Mouse (Mus musculus): ENCODE measurements around the gene Gm17555. TPM values are rescaled to one million over a fixed set of nuclear protein-coding genes. Genes with fewer than 3 reads are reported as not detected.

Gene Gm17555
- total RNA-seq, 2 experiments from 2014 or later, result not detected

GRCm38 (mm10) chr2:126236905-126237304, 22.0 kb downstream of the Gm17555 start:
- no peak for DNase-seq (ENCODE audit: extremely low spot score in 1 of 2, low spot score in 2 of 2)
- Histone ChIP-seq H3K4me3 (no peak overlapping the region), H3K27ac (no peak overlapping the region)
- intact Hi-C loops (cut with DNase I), result no loop called here
- TF ChIP-seq CTCF (IDR thresholded peaks at IDR 0.05), result no peak

GRCm38 (mm10) chr2:126245446-126245845, 30.5 kb downstream of the Gm17555 start:
- Histone ChIP-seq H3K4me3 (no peak overlapping the region), H3K27ac (no peak overlapping the region)
- peak; percentile 62 for TF ChIP-seq CTCF (IDR thresholded peaks at IDR 0.05)
- intact Hi-C loops (cut with DNase I), result loop anchor here (5.0 kb wide), 2 partner anchors 238 to 353 kb away; no protein-coding TSS in a partner anchor
- peak; percentile 16 to 21 for DNase-seq (ENCODE audit: extremely low spot score in 1 of 2, low spot score in 2 of 2)

GRCm38 (mm10) chr2:126248536-126248935, 33.6 kb downstream of the Gm17555 start:
- Histone ChIP-seq H3K4me3 (no peak overlapping the region), H3K27ac (no peak overlapping the region)
- intact Hi-C loops (cut with DNase I), result loop anchor here (5.0 kb wide), 2 partner anchors 241 to 356 kb away; no protein-coding TSS in a partner anchor
- no peak for DNase-seq (ENCODE audit: extremely low spot score in 1 of 2, low spot score in 2 of 2)
- TF ChIP-seq CTCF (IDR thresholded peaks at IDR 0.05), result no peak

- intact Hi-C loops (cut with DNase I), result no loop called here
Measured at GRCm38 (mm10) chr2:126252211-126252610, 37.3 kb downstream of the Gm17555 start.

More at GRCm38 (mm10) chr2:126252211-126252610, 37.3 kb downstream of the Gm17555 start:
- Histone ChIP-seq H3K27ac (no peak overlapping the region), H3K4me3 (no peak overlapping the region)
- no peak for TF ChIP-seq CTCF (IDR thresholded peaks at IDR 0.05)
- no peak for DNase-seq (ENCODE audit: extremely low spot score in 1 of 2, low spot score in 2 of 2)

Other genes with a start within 250 kb of the Gm17555 start
- under 1 TPM; 0.25 to 0.70 TPM for gene Fgf7, start 180.4 kb upstream of the Gm17555 start, total RNA-seq (2021)
- gene Fam227b, start 63.1 kb upstream of the Gm17555 start, total RNA-seq (2021), result not detected
- gene Dtwd1, start 63.0 kb upstream of the Gm17555 start, total RNA-seq (2021), result 10 to 100 TPM; 10.1 to 12.2 TPM